14 mouse cellular contexts compared by ENCODE assay signal in the genomic region with DNA sequence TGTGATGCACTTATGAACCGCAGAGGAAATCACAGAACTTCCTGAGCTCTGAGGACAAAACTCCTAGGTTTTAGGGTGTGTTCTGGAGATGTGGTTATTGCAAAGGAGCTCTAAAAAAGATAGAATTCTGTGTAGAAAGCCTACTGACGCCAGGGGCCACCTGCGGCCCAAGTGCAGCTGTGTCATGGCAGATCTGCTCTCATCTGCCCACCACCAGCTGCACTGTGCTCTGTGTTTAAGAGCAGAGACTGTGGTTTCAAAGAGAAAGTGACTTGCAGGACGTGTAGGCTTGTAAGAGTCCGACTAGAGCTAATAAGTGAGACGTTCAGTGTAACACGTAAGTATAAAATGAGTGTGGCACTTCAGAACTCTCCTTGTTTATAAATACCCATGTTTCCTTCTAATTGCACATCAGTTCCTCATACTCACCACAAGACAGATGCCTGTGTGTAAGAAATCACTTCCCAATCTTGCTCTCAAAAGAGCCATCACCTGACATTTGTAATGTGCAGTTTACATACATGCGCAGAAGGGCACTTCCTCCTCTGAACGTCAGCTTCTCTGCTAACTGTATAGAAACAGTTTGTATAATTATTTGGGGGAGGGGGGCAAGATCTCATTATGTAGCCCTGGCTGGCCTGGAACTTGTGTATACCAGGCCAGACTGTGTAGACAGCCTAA.
DNase-seq lines count a peak whose midpoint lies in the region; ATAC-seq and TF ChIP-seq lines count a peak whose summit lies in the region.
"Had no signal": no experiment of that assay in that cellular context is flagged by ENCODE, and none has a peak within 500 bp of the region (broad histone marks: within the 10 kb centered on the region; RNA-seq: fewer than 3 reads in every experiment).

No protein-coding gene starts in this region.

- no peak overlapping the region for H3K27ac ChIP-seq in thymus, adult 2 months (ENCODE audit: control insufficient read depth, insufficient read depth, low read length)
- no peak overlapping the region for H3K27ac ChIP-seq in kidney, embryonic 16.5 days (ENCODE audit: low read length)
- H3K27ac ChIP-seq: embryonic facial prominence, embryonic 13.5 days; kidney, embryonic 15.5 days; liver, embryonic 12.5 days had no signal

- no peaks in the 10 kb centered on the region; the same call in 1 of the 2 replicates for H3K4me1 ChIP-seq in thymus, adult 2 months (replicated peaks; ENCODE audit: control insufficient read depth, insufficient read depth, low read length)
- H3K4me1 ChIP-seq in kidney, embryonic 16.5 days (ENCODE audit: insufficient read depth, low read length), result no peaks in the 10 kb centered on the region
- H3K4me1 ChIP-seq: embryonic facial prominence, embryonic 13.5 days; kidney, embryonic 15.5 days; liver, embryonic 12.5 days had no signal

- no peak for TF ChIP-seq CTCF in thymus, adult 2 months (IDR thresholded peaks at IDR 0.05; ENCODE audit: borderline replicate concordance, control insufficient read depth, extremely low read depth, insufficient read depth, low read length, poor library complexity)

- H3K9me3 ChIP-seq in kidney, embryonic 16.5 days (ENCODE audit: low read length), result no peaks in the 10 kb centered on the region
- H3K9me3 ChIP-seq: embryonic facial prominence, embryonic 13.5 days; kidney, embryonic 15.5 days; liver, embryonic 12.5 days had no signal

- 6% methylated on average over 9 of the region's 9 CpGs for WGBS in thymus, adult 2 months
- 78% methylated on average over 9 of the region's 9 CpGs for WGBS in kidney, embryonic 16.5 days

- H3K4me3 ChIP-seq in thymus, adult 2 months (ENCODE audit: control insufficient read depth, insufficient read depth, low read length), result no peak overlapping the region
- no peak overlapping the region for H3K4me3 ChIP-seq in kidney, embryonic 16.5 days (ENCODE audit: low read length)
- H3K4me3 ChIP-seq: embryonic facial prominence, embryonic 13.5 days; kidney, embryonic 15.5 days; liver, embryonic 12.5 days had no signal

- H3K36me3 ChIP-seq in thymus, adult 2 months (ENCODE audit: control insufficient read depth, insufficient read depth, low read length), result no peaks in the 10 kb centered on the region
- H3K36me3 ChIP-seq in kidney, embryonic 16.5 days (ENCODE audit: insufficient read depth, low read length), result no peaks in the 10 kb centered on the region
- H3K36me3 ChIP-seq: embryonic facial prominence, embryonic 13.5 days; kidney, embryonic 15.5 days; liver, embryonic 12.5 days had no signal

- ATAC-seq in megakaryocyte, adult 5-6 weeks (ENCODE audit: poor library complexity, severe bottlenecking), result peak; percentile 93
- no peak for ATAC-seq in kidney, embryonic 16.5 days (ENCODE audit: low FRiP score, low TSS enrichment)
- ATAC-seq: hindbrain, embryonic 16.5 days; liver, embryonic 12.5 days had no signal

- H3K4me2 ChIP-seq in kidney, embryonic 16.5 days (replicated peaks; ENCODE audit: low read depth, low read length), result no peak overlapping the region
- H3K4me2 ChIP-seq: embryonic facial prominence, embryonic 13.5 days; kidney, embryonic 15.5 days; liver, embryonic 12.5 days had no signal

- peak; percentile 7 for DNase-seq in thymus, postnatal 14 days
- DNase-seq in thymus, adult 2 months, result no peak
- DNase-seq in brain, adult 2 months (ENCODE audit: low read depth, low spot score), result peak; percentile 6
- no peak for DNase-seq in ovary, adult 18-20 months (ENCODE audit: low spot score)
- DNase-seq in cerebellum, adult 18-20 months, result no peak
- DNase-seq: adrenal gland, adult 2 months; heart, adult 18-20 months; heart, postnatal 10 days had no signal

- TF ChIP-seq POLR2A in thymus, adult 2 months (IDR thresholded peaks at IDR 0.05; ENCODE audit: control insufficient read depth, extremely low read depth, insufficient read depth, low read length, poor library complexity), result no peak

- H3K27me3 ChIP-seq in thymus, adult 2 months (ENCODE audit: control insufficient read depth, insufficient read depth, low read length), result no peaks in the 10 kb centered on the region
- H3K27me3 ChIP-seq in kidney, embryonic 16.5 days (ENCODE audit: insufficient read depth, low read length), result no peaks in the 10 kb centered on the region
- H3K27me3 ChIP-seq: embryonic facial prominence, embryonic 13.5 days; kidney, embryonic 15.5 days; liver, embryonic 12.5 days had no signal

- H3K9ac ChIP-seq in kidney, embryonic 16.5 days (replicated peaks; ENCODE audit: low read length), result no peak overlapping the region
- H3K9ac ChIP-seq: embryonic facial prominence, embryonic 13.5 days; kidney, embryonic 15.5 days; liver, embryonic 12.5 days had no signal

Comparison
In these comparisons a context has a peak if more than half of its experiments do, and no peak if none do; other contexts are left out.
1. DNase-seq: peak in thymus, postnatal 14 days (single experiment) and brain, adult 2 months (single experiment); none in thymus, adult 2 months (single experiment), ovary, adult 18-20 months (single experiment) and cerebellum, adult 18-20 months (0 of 2).